Mouse (Mus musculus): ENCODE results near the gene Rpl6. TPM values are rescaled to one million over a fixed set of nuclear protein-coding genes. Genes with fewer than 3 reads are reported as not detected.
"Not testable (repeated sequence)": the region's sequence is repeated elsewhere in the genome, so short reads cannot be mapped to it uniquely, and the experiment has no call there.

Gene Rpl6
- polyA plus RNA-seq, 1 experiment from 2014 or later, result 505 TPM

DNA sequence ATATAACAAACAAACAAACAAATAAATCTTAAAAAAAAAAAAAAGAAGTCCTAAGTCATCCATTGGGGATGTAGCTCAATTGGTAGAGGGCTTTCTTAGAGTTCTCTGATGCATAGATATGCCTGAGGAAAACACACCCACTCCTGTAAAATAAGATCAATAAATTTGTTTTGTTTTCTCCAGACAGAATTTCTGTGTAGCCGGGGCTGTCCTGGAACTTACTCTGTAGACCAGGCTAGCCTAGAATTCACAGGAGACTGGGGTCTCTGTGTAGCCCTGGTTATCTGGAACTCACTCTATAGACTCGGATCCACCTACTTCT lies 13.0 kb downstream of the Rpl6 start:
- H3K27ac ChIP-seq (ENCODE audit: low read depth, low read length), result no peak overlapping the region
- H3K9me3 ChIP-seq (replicated peaks; ENCODE audit: control insufficient read depth, low read length), result no peaks in the 10 kb centered on the region
- H3K4me1 ChIP-seq (ENCODE audit: control insufficient read depth, insufficient read depth, low read length), result peaks cover 1% of the 10 kb centered on the region; the same call in 1 of the 2 replicates
- peaks cover 10% of the 10 kb centered on the region for H3K36me3 ChIP-seq (ENCODE audit: control insufficient read depth, insufficient read depth, low read length)
- no peak for ATAC-seq
- no peak overlapping the region for H3K4me3 ChIP-seq (ENCODE audit: low read depth, low read length)
- H3K27me3 ChIP-seq (replicated peaks; ENCODE audit: control insufficient read depth, insufficient read depth, low read length), result no peaks in the 10 kb centered on the region
- WGBS, result 87% methylated on average over 2 of the region's 2 CpGs
- no peak overlapping the region for H3K4me2 ChIP-seq (ENCODE audit: low read length)
- H3K9ac ChIP-seq (ENCODE audit: low read length), result no peak overlapping the region
- DNase-seq (ENCODE audit: low spot score), result no peak

DNA sequence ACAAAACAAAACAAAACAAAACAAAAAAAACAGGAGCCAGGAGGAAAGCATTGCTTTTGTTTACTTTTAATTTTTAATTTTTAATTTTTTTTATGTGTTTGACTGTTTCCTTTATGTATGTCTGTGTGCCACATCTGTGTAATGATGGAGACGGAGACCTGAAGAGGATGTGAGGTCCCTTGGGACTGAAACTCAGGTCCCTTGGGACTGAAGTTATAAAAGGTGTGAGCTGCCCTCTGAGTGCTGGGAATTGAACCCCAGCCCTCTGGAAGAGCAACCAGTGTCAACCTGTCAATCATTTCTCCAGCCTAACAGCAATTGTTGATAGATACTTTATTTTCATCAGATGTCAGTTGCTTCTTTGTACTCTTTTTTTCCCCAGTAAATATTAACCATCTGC lies 14.9 kb downstream of the Rpl6 start:
- H3K27me3 ChIP-seq (replicated peaks; ENCODE audit: control insufficient read depth, insufficient read depth, low read length), result no peaks in the 10 kb centered on the region
- no peak overlapping the region for H3K4me2 ChIP-seq (ENCODE audit: low read length)
- no peaks in the 10 kb centered on the region for H3K9me3 ChIP-seq (replicated peaks; ENCODE audit: control insufficient read depth, low read length)
- WGBS, result 91% methylated on average over 1 of the region's 1 CpGs
- H3K36me3 ChIP-seq (ENCODE audit: control insufficient read depth, insufficient read depth, low read length), result no peaks in the 10 kb centered on the region
- H3K4me3 ChIP-seq (ENCODE audit: low read depth, low read length), result no peak overlapping the region
- ATAC-seq (no peak), DNase-seq (ENCODE audit: low spot score) (no peak)
- H3K4me1 ChIP-seq (ENCODE audit: control insufficient read depth, insufficient read depth, low read length), result peaks cover 4% of the 10 kb centered on the region; the same call in 1 of the 2 replicates
- H3K27ac ChIP-seq (ENCODE audit: low read depth, low read length), result no peak overlapping the region
- H3K9ac ChIP-seq (ENCODE audit: low read length), result no peak overlapping the region

GRCm38 (mm10) chr5:121219980-121220731 lies 15.9 kb downstream of the Rpl6 start, which contains the start of gene Hectd4:
Hectd4 (plus strand) TSS chr5:121220219.
- peak; percentile 96 for DNase-seq (ENCODE audit: low spot score)
- ATAC-seq, result peak; percentile 90
- Histone ChIP-seq H3K36me3 (ENCODE audit: control insufficient read depth, insufficient read depth, low read length) (no peaks in the 10 kb centered on the region), H3K27me3 (replicated peaks; ENCODE audit: control insufficient read depth, insufficient read depth, low read length) (no peaks in the 10 kb centered on the region), H3K9me3 (replicated peaks; ENCODE audit: control insufficient read depth, low read length) (no peaks in the 10 kb centered on the region), H3K27ac (ENCODE audit: low read depth, low read length) (peak within 1 kb of the TSS; percentile 93), H3K9ac (ENCODE audit: low read length) (peak within 1 kb of the TSS; percentile 98), H3K4me3 (ENCODE audit: low read depth, low read length) (peak within 1 kb of the TSS; percentile 96), H3K4me2 (ENCODE audit: low read length) (peak within 1 kb of the TSS; percentile 78), H3K4me1 (ENCODE audit: control insufficient read depth, insufficient read depth, low read length) (peaks cover 4% of the 10 kb centered on the region; the same call in 1 of the 2 replicates)
- under 1% methylated on average over 60 of the region's 90 CpGs for WGBS

DNA sequence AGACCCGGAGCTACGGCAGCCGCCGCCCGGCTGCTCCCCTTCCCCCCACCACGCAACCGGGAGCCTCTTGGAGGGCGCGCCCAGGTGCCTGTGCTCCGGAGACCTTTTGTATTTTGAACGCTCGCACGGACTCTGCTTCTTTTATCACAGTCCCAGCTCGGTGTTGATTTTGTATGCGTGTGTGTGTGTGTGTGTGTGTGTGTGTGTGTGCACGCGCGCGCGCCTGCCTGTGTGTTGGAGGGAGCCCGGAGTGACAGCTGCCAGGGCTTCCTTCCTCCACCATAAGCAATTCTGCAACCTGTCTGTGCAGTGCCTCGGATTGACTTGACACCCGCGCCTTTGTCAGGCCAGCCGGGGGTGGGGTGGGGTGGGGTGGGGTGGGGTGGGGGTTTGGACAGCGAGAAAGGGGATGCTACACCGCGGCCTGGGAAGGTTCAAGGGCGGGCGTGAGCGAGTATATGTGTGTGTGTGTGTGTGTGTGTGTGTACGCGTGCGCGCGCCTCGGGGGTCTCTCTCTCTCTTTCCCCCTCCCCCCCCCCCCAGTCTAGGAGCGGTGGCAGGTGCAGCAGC lies 16.5 kb downstream of the Rpl6 start:
- DNase-seq (ENCODE audit: low spot score) (peak; percentile 70), ATAC-seq (peak; percentile 53)
- H3K4me1 ChIP-seq (ENCODE audit: control insufficient read depth, insufficient read depth, low read length), result peaks cover 4% of the 10 kb centered on the region; the same call in 1 of the 2 replicates
- H3K9ac ChIP-seq (ENCODE audit: low read length), result peak overlapping the region; percentile 98
- 0% methylated on average over 29 of the region's 38 CpGs for WGBS
- H3K36me3 ChIP-seq (ENCODE audit: control insufficient read depth, insufficient read depth, low read length), result no peaks in the 10 kb centered on the region
- H3K27me3 ChIP-seq (replicated peaks; ENCODE audit: control insufficient read depth, insufficient read depth, low read length), result no peaks in the 10 kb centered on the region
- peak overlapping the region; percentile 93 for H3K27ac ChIP-seq (ENCODE audit: low read depth, low read length)
- peak overlapping the region; percentile 96 for H3K4me3 ChIP-seq (ENCODE audit: low read depth, low read length)
- no peaks in the 10 kb centered on the region for H3K9me3 ChIP-seq (replicated peaks; ENCODE audit: control insufficient read depth, low read length)
- peak overlapping the region; percentile 78 for H3K4me2 ChIP-seq (ENCODE audit: low read length)

DNA sequence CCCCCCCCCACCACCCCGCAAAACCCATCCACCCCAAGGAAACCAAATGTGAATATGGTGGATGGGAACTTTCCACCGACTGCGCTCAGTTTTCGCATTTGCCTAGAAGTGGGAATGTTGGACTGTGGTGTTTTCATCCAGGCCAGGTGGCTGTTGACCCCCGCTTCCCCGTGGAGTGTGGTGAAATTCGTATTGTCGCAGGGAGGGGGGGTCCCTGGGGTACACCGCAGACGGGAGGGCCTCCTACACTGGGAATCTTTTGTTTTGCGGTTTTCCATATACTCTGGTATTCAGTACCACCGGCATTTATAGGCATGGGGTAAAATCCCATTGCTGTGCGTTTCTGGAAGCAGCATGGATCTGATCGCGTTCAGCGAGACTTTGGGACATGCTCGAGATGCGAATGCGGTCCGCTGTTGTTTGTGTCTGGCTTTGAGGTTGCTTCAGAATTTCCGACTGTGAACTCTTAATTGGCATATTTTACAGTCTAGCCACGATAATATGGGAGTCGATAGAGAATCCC lies 17.1 kb downstream of the Rpl6 start:
- 9% methylated on average over 20 of the region's 23 CpGs for WGBS
- ATAC-seq (0 out of 2 replicates have a peak, but pooled peaks have one; percentile 5), DNase-seq (ENCODE audit: low spot score) (peak; percentile 61)

GRCm38 (mm10) chr5:121224020-121224419 lies 19.7 kb downstream of the Rpl6 start:
- not testable (repeated sequence) for ATAC-seq; H3K27ac ChIP-seq (ENCODE audit: low read depth, low read length); H3K4me3 ChIP-seq (ENCODE audit: low read depth, low read length); DNase-seq (ENCODE audit: low spot score); H3K9ac ChIP-seq (ENCODE audit: low read length); H3K9me3 ChIP-seq (replicated peaks; ENCODE audit: control insufficient read depth, low read length); H3K4me2 ChIP-seq (ENCODE audit: low read length); H3K4me1 ChIP-seq (ENCODE audit: control insufficient read depth, insufficient read depth, low read length); H3K36me3 ChIP-seq (ENCODE audit: control insufficient read depth, insufficient read depth, low read length); H3K27me3 ChIP-seq (replicated peaks; ENCODE audit: control insufficient read depth, insufficient read depth, low read length)
- WGBS, result 93% methylated on average over 3 of the region's 4 CpGs

More for the DNA sequence above, 17.1 kb downstream of the Rpl6 start:
- peak overlapping the region; percentile 78 for H3K4me2 ChIP-seq (ENCODE audit: low read length)
- peak overlapping the region; percentile 98 for H3K9ac ChIP-seq (ENCODE audit: low read length)
- no peaks in the 10 kb centered on the region for H3K9me3 ChIP-seq (replicated peaks; ENCODE audit: control insufficient read depth, low read length)
- H3K4me3 ChIP-seq (ENCODE audit: low read depth, low read length), result peak overlapping the region; percentile 96
- no peaks in the 10 kb centered on the region for H3K27me3 ChIP-seq (replicated peaks; ENCODE audit: control insufficient read depth, insufficient read depth, low read length)
- no peaks in the 10 kb centered on the region for H3K36me3 ChIP-seq (ENCODE audit: control insufficient read depth, insufficient read depth, low read length)
- peaks cover 4% of the 10 kb centered on the region; the same call in 1 of the 2 replicates for H3K4me1 ChIP-seq (ENCODE audit: control insufficient read depth, insufficient read depth, low read length)
- H3K27ac ChIP-seq (ENCODE audit: low read depth, low read length), result peak overlapping the region; percentile 93

DNA sequence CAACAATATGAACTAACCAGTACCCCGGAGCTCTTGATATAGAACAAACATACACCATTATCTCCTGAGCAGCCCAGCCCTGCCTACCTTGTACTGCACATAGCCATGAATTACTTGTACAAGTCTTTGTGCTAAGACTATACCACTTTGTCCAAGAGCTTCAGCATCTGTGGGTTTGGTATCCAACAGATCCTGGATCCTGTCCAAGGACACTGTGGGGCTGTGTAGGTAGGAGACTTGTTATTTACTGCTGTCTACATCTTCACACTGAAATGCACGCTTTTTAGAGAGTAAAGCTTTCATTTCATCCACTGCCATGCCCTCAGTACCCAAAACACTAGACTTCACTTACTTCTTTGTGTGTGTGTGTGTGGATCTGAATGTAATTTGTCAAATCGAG lies 20.6 kb downstream of the Rpl6 start:
- ATAC-seq, result no peak
- no peak overlapping the region for H3K27ac ChIP-seq (ENCODE audit: low read depth, low read length)
- no peaks in the 10 kb centered on the region for H3K27me3 ChIP-seq (replicated peaks; ENCODE audit: control insufficient read depth, insufficient read depth, low read length)
- H3K9me3 ChIP-seq (replicated peaks; ENCODE audit: control insufficient read depth, low read length), result no peaks in the 10 kb centered on the region
- no peak overlapping the region for H3K4me2 ChIP-seq (ENCODE audit: low read length)
- no peak overlapping the region for H3K4me3 ChIP-seq (ENCODE audit: low read depth, low read length)
- 69% methylated on average over 3 of the region's 3 CpGs for WGBS
- no peak overlapping the region for H3K9ac ChIP-seq (ENCODE audit: low read length)
- peaks cover 4% of the 10 kb centered on the region; the same call in 1 of the 2 replicates for H3K4me1 ChIP-seq (ENCODE audit: control insufficient read depth, insufficient read depth, low read length)
- H3K36me3 ChIP-seq (ENCODE audit: control insufficient read depth, insufficient read depth, low read length), result no peaks in the 10 kb centered on the region
- DNase-seq (ENCODE audit: low spot score), result no peak

GRCm38 (mm10) chr5:121225854-121226253 lies 21.6 kb downstream of the Rpl6 start:
- ATAC-seq (no peak), DNase-seq (ENCODE audit: low spot score) (no peak)
- no peaks in the 10 kb centered on the region for H3K27me3 ChIP-seq (replicated peaks; ENCODE audit: control insufficient read depth, insufficient read depth, low read length)
- H3K4me2 ChIP-seq (ENCODE audit: low read length), result no peak overlapping the region
- 90% methylated on average over 2 of the region's 2 CpGs for WGBS
- H3K4me3 ChIP-seq (ENCODE audit: low read depth, low read length), result no peak overlapping the region
- H3K4me1 ChIP-seq (ENCODE audit: control insufficient read depth, insufficient read depth, low read length), result peaks cover 4% of the 10 kb centered on the region; the same call in 1 of the 2 replicates
- H3K9me3 ChIP-seq (replicated peaks; ENCODE audit: control insufficient read depth, low read length), result no peaks in the 10 kb centered on the region
- no peak overlapping the region for H3K9ac ChIP-seq (ENCODE audit: low read length)
- no peaks in the 10 kb centered on the region for H3K36me3 ChIP-seq (ENCODE audit: control insufficient read depth, insufficient read depth, low read length)
- H3K27ac ChIP-seq (ENCODE audit: low read depth, low read length), result no peak overlapping the region

DNA sequence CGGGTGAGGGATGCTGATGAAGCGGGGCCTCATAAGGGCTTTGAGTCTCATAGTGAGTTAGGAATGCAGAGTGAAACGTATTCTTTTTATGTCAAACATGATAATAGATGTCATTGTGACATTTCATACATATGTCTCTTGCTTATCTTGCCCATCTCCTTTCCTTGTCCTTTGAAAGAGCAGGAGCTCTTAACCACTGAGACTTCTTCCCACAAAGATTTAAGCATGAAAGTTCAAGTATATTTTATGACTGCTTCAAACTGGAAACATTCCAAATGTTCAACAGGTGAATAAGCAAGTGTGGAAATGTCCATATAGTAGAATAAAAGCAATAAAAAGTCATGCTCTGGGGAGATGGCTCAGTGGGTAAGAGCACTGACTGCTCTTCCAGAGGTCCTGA lies 22.1 kb downstream of the Rpl6 start:
- WGBS, result 77% methylated on average over 3 of the region's 3 CpGs
- Histone ChIP-seq H3K4me3 (ENCODE audit: low read depth, low read length) (no peak overlapping the region), H3K36me3 (ENCODE audit: control insufficient read depth, insufficient read depth, low read length) (no peaks in the 10 kb centered on the region), H3K9ac (ENCODE audit: low read length) (no peak overlapping the region), H3K27me3 (replicated peaks; ENCODE audit: control insufficient read depth, insufficient read depth, low read length) (no peaks in the 10 kb centered on the region), H3K4me2 (ENCODE audit: low read length) (no peak overlapping the region), H3K27ac (ENCODE audit: low read depth, low read length) (no peak overlapping the region), H3K4me1 (ENCODE audit: control insufficient read depth, insufficient read depth, low read length) (peaks cover 4% of the 10 kb centered on the region; the same call in 1 of the 2 replicates), H3K9me3 (replicated peaks; ENCODE audit: control insufficient read depth, low read length) (no peaks in the 10 kb centered on the region)
- ATAC-seq (no peak), DNase-seq (ENCODE audit: low spot score) (no peak)
